Mouse (Mus musculus): ENCODE data around the gene Mlycd. TPM values are rescaled to one million over a fixed set of nuclear protein-coding genes. Genes with fewer than 3 reads are reported as not detected.

Mlycd gene
- polyA plus RNA-seq, 1 experiment from 2014 or later = 19.3 TPM

DNA sequence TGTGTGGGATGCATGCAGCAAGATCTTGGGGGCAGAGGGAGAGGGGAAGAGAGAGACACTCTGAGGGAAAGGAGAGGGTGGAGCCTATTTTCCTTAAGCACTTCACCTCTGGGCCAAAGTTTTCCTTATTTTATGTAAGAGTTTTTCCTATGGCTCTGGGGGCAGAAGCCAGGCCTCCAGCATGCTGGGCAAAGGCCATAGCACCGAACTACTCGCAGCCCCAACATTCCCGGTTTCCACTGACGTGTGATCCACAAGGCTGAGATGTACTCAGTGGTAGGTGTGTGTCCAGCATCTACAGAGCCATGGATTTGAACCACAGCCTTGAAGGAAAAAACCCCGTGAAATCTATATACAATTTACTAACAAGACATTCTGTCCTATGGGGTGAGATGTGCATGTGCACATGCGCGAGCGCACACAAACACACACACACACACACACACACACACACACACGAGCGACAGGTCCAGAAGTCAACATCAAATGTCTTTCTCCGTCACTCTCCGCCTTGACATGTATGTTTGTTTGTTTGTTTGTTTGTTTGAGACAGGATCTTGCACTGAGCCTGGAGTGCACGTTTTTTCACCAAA, 39.0 kb downstream of the Mlycd start, which contains the start of gene Osgin1:
TSS of gene Osgin1 (plus strand) at position 543 of the 593 bp plus-strand sequence.
- no peaks in the 10 kb centered on the region for H3K36me3 ChIP-seq

GRCm38 (mm10) chr8:119434569-119434968, 39.9 kb downstream of the Mlycd start:
- no peak for ATAC-seq (ENCODE audit: insufficient number of reproducible peaks, low FRiP score)
- peaks cover 13% of the 10 kb centered on the region for H3K4me1 ChIP-seq (replicated peaks)
- H3K4me3 ChIP-seq = no peak overlapping the region
- WGBS = 71% methylated on average over 6 of the region's 6 CpGs
- H3K27ac ChIP-seq (ENCODE audit: poor library complexity, severe bottlenecking) = no peak overlapping the region
- no peaks in the 10 kb centered on the region for H3K9me3 ChIP-seq (replicated peaks)
- no peak overlapping the region for H3K9ac ChIP-seq
- H3K36me3 ChIP-seq = no peaks in the 10 kb centered on the region
- H3K4me2 ChIP-seq = no peak overlapping the region
- peaks cover 10% of the 10 kb centered on the region; the same call in 1 of the 2 replicates for H3K27me3 ChIP-seq (replicated peaks)

More for the DNA sequence above, 39.0 kb downstream of the Mlycd start, which contains the start of gene Osgin1:
- peaks cover 22% of the 10 kb centered on the region for H3K4me1 ChIP-seq (replicated peaks)
- no peak within 1 kb of the TSS for H3K4me3 ChIP-seq
- H3K27me3 ChIP-seq (replicated peaks) = peaks cover 3% of the 10 kb centered on the region; the same call in 1 of the 2 replicates
- no peaks in the 10 kb centered on the region for H3K9me3 ChIP-seq (replicated peaks)
- H3K9ac ChIP-seq = no peak within 1 kb of the TSS
- ATAC-seq (ENCODE audit: insufficient number of reproducible peaks, low FRiP score) = no peak
- H3K4me2 ChIP-seq = no peak within 1 kb of the TSS
- 87% methylated on average over 13 of the region's 13 CpGs for WGBS
- no peak within 1 kb of the TSS for H3K27ac ChIP-seq (ENCODE audit: poor library complexity, severe bottlenecking)

- Histone ChIP-seq H3K27ac (ENCODE audit: poor library complexity, severe bottlenecking) (no peak overlapping the region), H3K4me1 (replicated peaks) (peaks cover 18% of the 10 kb centered on the region), H3K27me3 (replicated peaks) (peaks cover 10% of the 10 kb centered on the region; the same call in 1 of the 2 replicates), H3K4me3 (no peak overlapping the region), H3K4me2 (no peak overlapping the region), H3K36me3 (no peaks in the 10 kb centered on the region), H3K9ac (no peak overlapping the region), H3K9me3 (replicated peaks) (no peaks in the 10 kb centered on the region)
- ATAC-seq (ENCODE audit: insufficient number of reproducible peaks, low FRiP score) = no peak
- 79% methylated on average over 7 of the region's 7 CpGs for WGBS
Observed at GRCm38 (mm10) chr8:119435527-119435926, 40.8 kb downstream of the Mlycd start.

DNA sequence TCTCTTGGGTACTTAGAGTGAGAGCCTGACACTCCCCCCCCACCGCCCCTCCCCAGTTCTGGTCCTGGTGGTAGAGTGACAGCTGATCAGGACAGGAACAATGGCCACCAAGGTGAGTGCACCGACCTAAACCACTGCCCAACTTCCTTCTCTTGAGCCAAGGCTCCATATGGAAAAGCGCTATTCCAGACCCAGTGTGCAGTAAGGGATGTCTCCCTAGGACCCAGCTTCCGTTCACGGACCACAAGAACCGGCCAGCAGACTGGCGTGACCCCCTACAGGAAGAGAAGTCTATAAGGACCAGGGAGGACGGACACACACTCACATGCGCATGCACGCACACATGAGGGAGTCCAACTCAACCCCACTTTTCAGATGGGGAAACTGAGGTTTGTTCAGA, 41.7 kb downstream of the Mlycd start:
- Histone ChIP-seq H3K4me1 (replicated peaks) (peaks cover 24% of the 10 kb centered on the region), H3K4me2 (no peak overlapping the region), H3K9ac (no peak overlapping the region), H3K4me3 (no peak overlapping the region), H3K9me3 (replicated peaks) (no peaks in the 10 kb centered on the region), H3K27me3 (replicated peaks) (peaks cover 15% of the 10 kb centered on the region), H3K36me3 (no peaks in the 10 kb centered on the region), H3K27ac (ENCODE audit: poor library complexity, severe bottlenecking) (no peak overlapping the region)
- 85% methylated on average over 10 of the region's 10 CpGs for WGBS
- no peak for ATAC-seq (ENCODE audit: insufficient number of reproducible peaks, low FRiP score)

DNA sequence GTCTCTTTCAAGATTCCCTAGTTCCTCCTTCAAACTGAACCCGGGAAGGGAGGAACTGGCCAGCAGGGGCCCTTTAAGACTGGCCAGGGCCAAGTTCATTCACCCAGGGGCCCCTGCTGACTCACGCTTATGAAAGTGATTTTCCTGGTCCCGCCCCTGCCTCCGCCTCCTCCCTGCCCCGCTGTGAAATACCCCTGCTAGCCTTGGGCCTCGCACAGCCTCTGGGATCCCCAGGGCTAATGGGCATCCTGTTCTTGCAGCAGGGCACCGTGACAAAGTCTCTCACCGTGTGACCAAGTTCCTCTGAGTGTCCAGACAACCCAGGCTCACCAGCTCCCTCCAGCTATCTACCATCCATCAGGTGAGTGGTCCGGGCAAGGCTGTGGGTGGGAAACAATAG, 42.3 kb downstream of the Mlycd start:
- Histone ChIP-seq H3K9me3 (replicated peaks) (no peaks in the 10 kb centered on the region), H3K9ac (no peak overlapping the region; the same call in 1 of the 2 replicates), H3K4me1 (replicated peaks) (peaks cover 24% of the 10 kb centered on the region), H3K27ac (ENCODE audit: poor library complexity, severe bottlenecking) (no peak overlapping the region), H3K36me3 (no peaks in the 10 kb centered on the region), H3K27me3 (replicated peaks) (peaks cover 21% of the 10 kb centered on the region), H3K4me3 (no peak overlapping the region), H3K4me2 (peak overlapping the region; percentile 33)
- ATAC-seq (ENCODE audit: insufficient number of reproducible peaks, low FRiP score) = no peak
- WGBS = 15% methylated on average over 9 of the region's 9 CpGs

GRCm38 (mm10) chr8:119437506-119437905, 42.8 kb downstream of the Mlycd start:
- H3K27me3 ChIP-seq (replicated peaks) = peaks cover 26% of the 10 kb centered on the region
- no peaks in the 10 kb centered on the region for H3K36me3 ChIP-seq
- no peak for ATAC-seq (ENCODE audit: insufficient number of reproducible peaks, low FRiP score)
- H3K27ac ChIP-seq (ENCODE audit: poor library complexity, severe bottlenecking) = no peak overlapping the region
- 66% methylated on average over 11 of the region's 11 CpGs for WGBS
- no peak overlapping the region for H3K9ac ChIP-seq
- H3K9me3 ChIP-seq (replicated peaks) = no peaks in the 10 kb centered on the region
- peaks cover 24% of the 10 kb centered on the region for H3K4me1 ChIP-seq (replicated peaks)
- H3K4me3 ChIP-seq = no peak overlapping the region
- no peak overlapping the region; the same call in 1 of the 2 replicates for H3K4me2 ChIP-seq

- H3K9me3 ChIP-seq (replicated peaks) = no peaks in the 10 kb centered on the region
- H3K4me1 ChIP-seq (replicated peaks) = peaks cover 24% of the 10 kb centered on the region
- ATAC-seq (ENCODE audit: insufficient number of reproducible peaks, low FRiP score) = no peak
- H3K4me2 ChIP-seq = no peak overlapping the region
- H3K27me3 ChIP-seq (replicated peaks) = peaks cover 34% of the 10 kb centered on the region
- no peaks in the 10 kb centered on the region for H3K36me3 ChIP-seq
- 82% methylated on average over 6 of the region's 6 CpGs for WGBS
- no peak overlapping the region for H3K4me3 ChIP-seq
- no peak overlapping the region for H3K27ac ChIP-seq (ENCODE audit: poor library complexity, severe bottlenecking)
- no peak overlapping the region for H3K9ac ChIP-seq
Observed at GRCm38 (mm10) chr8:119438876-119439275, 44.2 kb downstream of the Mlycd start.

DNA sequence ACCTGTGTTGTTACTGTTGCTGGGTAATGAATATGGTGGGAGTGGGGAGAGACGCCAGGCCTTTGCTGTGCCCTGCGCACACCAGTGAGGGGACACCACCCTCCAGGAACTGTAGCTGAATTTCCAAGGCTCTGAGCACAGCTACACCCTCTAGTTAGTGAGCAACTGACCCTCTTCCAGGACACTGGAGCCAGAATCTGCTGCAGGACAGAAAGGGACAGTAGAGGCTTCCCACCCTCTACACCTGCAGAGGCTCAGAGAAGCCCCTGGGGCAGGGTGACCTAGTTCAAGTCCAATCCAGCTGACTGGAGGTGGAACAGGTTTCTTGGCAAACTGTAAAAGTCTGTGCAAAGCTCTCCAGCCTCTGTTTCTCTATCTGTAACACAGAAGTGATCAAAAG, 44.7 kb downstream of the Mlycd start:
- H3K36me3 ChIP-seq = no peaks in the 10 kb centered on the region
- peaks cover 38% of the 10 kb centered on the region for H3K27me3 ChIP-seq (replicated peaks)
- WGBS = 83% methylated on average over 2 of the region's 2 CpGs
- ATAC-seq (ENCODE audit: insufficient number of reproducible peaks, low FRiP score) = no peak
- H3K4me3 ChIP-seq = no peak overlapping the region
- peaks cover 24% of the 10 kb centered on the region for H3K4me1 ChIP-seq (replicated peaks)
- no peaks in the 10 kb centered on the region for H3K9me3 ChIP-seq (replicated peaks)
- no peak overlapping the region for H3K4me2 ChIP-seq
- no peak overlapping the region for H3K27ac ChIP-seq (ENCODE audit: poor library complexity, severe bottlenecking)
- no peak overlapping the region for H3K9ac ChIP-seq

- no peak for ATAC-seq (ENCODE audit: insufficient number of reproducible peaks, low FRiP score)
- 73% methylated on average over 7 of the region's 7 CpGs for WGBS
- Histone ChIP-seq H3K4me1 (replicated peaks) (peaks cover 24% of the 10 kb centered on the region), H3K36me3 (no peaks in the 10 kb centered on the region), H3K9ac (0 out of 2 replicates have a peak overlapping the region, but pooled peaks have one; percentile 33), H3K27ac (ENCODE audit: poor library complexity, severe bottlenecking) (no peak overlapping the region), H3K4me3 (no peak overlapping the region), H3K27me3 (replicated peaks) (peaks cover 40% of the 10 kb centered on the region), H3K4me2 (no peak overlapping the region), H3K9me3 (replicated peaks) (no peaks in the 10 kb centered on the region)
Observed at GRCm38 (mm10) chr8:119439893-119440249, 45.2 kb downstream of the Mlycd start.

DNA sequence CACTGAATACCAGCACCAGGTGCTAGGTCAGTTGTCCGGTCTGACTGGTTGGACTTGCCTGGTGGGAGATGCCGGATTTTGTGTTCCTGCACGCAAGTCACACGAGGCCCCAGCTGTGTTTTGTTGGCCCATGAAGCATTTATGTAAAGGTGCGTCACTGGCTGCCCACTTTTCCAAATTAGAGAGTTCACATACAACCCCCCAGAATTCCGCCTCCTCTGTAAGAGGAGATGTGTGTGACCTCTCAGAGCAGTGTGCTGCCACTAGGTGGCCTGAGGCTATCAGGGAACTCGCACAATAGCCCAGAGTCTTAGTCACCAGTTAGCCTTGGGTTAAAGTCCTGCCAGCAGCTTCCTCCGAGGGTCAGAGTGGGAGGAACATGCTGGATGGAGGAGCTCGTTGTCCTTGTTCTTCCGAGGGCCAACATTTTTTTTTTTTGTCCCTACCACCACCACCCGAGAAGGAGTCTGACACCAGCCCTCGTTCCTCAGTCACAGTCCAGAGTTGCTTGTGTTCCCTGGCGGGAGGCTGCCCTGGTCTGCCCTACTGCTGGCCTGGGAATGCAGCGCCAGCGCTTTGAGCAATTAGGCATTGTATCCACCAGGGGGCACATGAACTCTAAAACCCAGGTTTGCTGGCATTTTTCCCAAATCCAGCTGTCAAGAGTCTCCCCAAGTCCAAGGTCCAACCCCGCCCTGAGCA, 45.7 kb downstream of the Mlycd start:
- Histone ChIP-seq H3K9ac (0 out of 2 replicates have a peak overlapping the region, but pooled peaks have one; percentile 33), H3K27ac (ENCODE audit: poor library complexity, severe bottlenecking) (no peak overlapping the region), H3K36me3 (no peaks in the 10 kb centered on the region), H3K27me3 (replicated peaks) (peaks cover 45% of the 10 kb centered on the region), H3K4me1 (replicated peaks) (peaks cover 24% of the 10 kb centered on the region), H3K9me3 (replicated peaks) (no peaks in the 10 kb centered on the region), H3K4me3 (no peak overlapping the region), H3K4me2 (peak overlapping the region; percentile 38; the same call in 1 of the 2 replicates)
- WGBS = 16% methylated on average over 16 of the region's 16 CpGs
- peak; percentile 54; the same call in 1 of the 2 replicates for ATAC-seq (ENCODE audit: insufficient number of reproducible peaks, low FRiP score)

GRCm38 (mm10) chr8:119440952-119441270, 46.2 kb downstream of the Mlycd start:
- Histone ChIP-seq H3K27ac (ENCODE audit: poor library complexity, severe bottlenecking) (no peak overlapping the region), H3K4me1 (replicated peaks) (peaks cover 24% of the 10 kb centered on the region), H3K9ac (0 out of 2 replicates have a peak overlapping the region, but pooled peaks have one; percentile 3), H3K9me3 (replicated peaks) (no peaks in the 10 kb centered on the region), H3K4me3 (no peak overlapping the region), H3K27me3 (replicated peaks) (peaks cover 50% of the 10 kb centered on the region), H3K36me3 (no peaks in the 10 kb centered on the region), H3K4me2 (peak overlapping the region; percentile 38; the same call in 1 of the 2 replicates)
- ATAC-seq (ENCODE audit: insufficient number of reproducible peaks, low FRiP score) = peak; percentile 11; the same call in 1 of the 2 replicates
- 35% methylated on average over 1 of the region's 1 CpGs for WGBS
